ENCODE assay signal across 7 mouse cellular contexts in the genomic region with DNA sequence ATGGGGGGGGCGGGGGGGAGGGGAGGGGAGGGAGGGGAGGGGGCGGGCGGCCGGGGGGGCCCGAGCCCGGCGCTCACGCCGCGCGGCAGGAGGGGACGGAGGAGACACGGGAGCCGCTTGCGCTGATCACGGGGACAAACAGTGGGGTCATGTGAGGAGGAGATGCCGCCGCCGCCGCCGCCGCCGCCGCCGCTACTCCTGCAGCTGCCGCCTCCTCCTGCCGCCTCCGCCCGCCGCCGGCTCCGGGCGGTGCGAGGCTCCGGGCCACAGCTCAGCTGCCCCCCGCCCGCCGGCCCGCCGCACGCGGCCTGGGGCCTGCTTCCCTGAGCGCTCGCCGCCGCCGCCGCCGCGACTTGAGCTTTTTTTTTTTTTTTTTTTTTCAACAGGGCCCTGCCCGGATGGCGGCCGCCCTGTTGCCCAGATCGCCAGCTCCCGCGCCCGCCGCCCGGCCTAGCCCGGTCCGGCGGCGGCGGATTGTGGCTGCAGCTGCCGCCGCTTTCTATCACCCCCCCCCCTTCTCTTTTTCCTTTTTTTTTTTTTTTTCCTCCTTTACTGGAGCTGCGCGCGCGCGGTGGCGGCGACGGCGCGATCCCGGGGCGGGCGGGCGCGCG. TPM values are rescaled to one million over a fixed set of nuclear protein-coding genes. Genes with fewer than 3 reads are reported as not detected.
DNase-seq lines count a peak whose midpoint lies in the region; ATAC-seq lines count a peak whose summit lies in the region.

Usf2 (minus strand) TSS at position 48 of the 611 bp plus-strand sequence.

- peaks cover 20% of the 10 kb centered on the region for H3K4me1 ChIP-seq in hindbrain, embryonic 14.5 days (replicated peaks; ENCODE audit: control insufficient read depth, insufficient read depth, low read length)
- H3K4me1 ChIP-seq in megakaryocyte, embryonic 14.5 days = peaks cover 68% of the 10 kb centered on the region

- peak within 1 kb of the TSS; percentile 98 for H3K4me3 ChIP-seq in hindbrain, embryonic 14.5 days (replicated peaks; ENCODE audit: low read length)
- peak within 1 kb of the TSS; percentile 98 for H3K4me3 ChIP-seq in megakaryocyte, embryonic 14.5 days (replicated peaks)

- peak within 1 kb of the TSS; percentile 79 for H3K4me2 ChIP-seq in hindbrain, embryonic 14.5 days (replicated peaks)

- H3K27me3 ChIP-seq in hindbrain, embryonic 14.5 days (ENCODE audit: control insufficient read depth, insufficient read depth, low read length) = no peaks in the 10 kb centered on the region
- no peaks in the 10 kb centered on the region for H3K27me3 ChIP-seq in megakaryocyte, embryonic 14.5 days (replicated peaks)

- 0% methylated on average over 16 of the region's 82 CpGs for WGBS in hindbrain, embryonic 14.5 days

- ATAC-seq in activated CD4-positive, CD25-positive, alpha-beta regulatory T cell, adult 4 months = peak; percentile 44
- ATAC-seq in hindbrain, embryonic 14.5 days (ENCODE audit: low FRiP score) = peak; percentile 58

- peak within 1 kb of the TSS; percentile 98 for H3K27ac ChIP-seq in hindbrain, embryonic 14.5 days

- H3K9me3 ChIP-seq in hindbrain, embryonic 14.5 days (ENCODE audit: control insufficient read depth, low read length) = no peaks in the 10 kb centered on the region
- no peaks in the 10 kb centered on the region for H3K9me3 ChIP-seq in megakaryocyte, embryonic 14.5 days

- H3K36me3 ChIP-seq in hindbrain, embryonic 14.5 days (replicated peaks; ENCODE audit: control insufficient read depth, insufficient read depth) = peaks cover 38% of the 10 kb centered on the region
- H3K36me3 ChIP-seq in megakaryocyte, embryonic 14.5 days (replicated peaks; ENCODE audit: low read length) = peaks cover 56% of the 10 kb centered on the region

- H3K9ac ChIP-seq in hindbrain, embryonic 14.5 days = peak within 1 kb of the TSS; percentile 97

- DNase-seq in cerebellum, postnatal 25 days = peak; percentile 85 to 91
- DNase-seq in frontal cortex, postnatal 36 days (ENCODE audit: low spot score in 2 of 2) = peak; percentile 72
- DNase-seq in hindbrain, embryonic 14.5 days (ENCODE audit: low spot score) = peak; percentile 80
- peak; percentile 51 to 80 for DNase-seq in left cerebral cortex, adult 8-10 months (ENCODE audit: low spot score in 2 of 2)
- DNase-seq in right cerebral cortex, postnatal 25 days = peak; percentile 83

RNA-seq across cellular contexts. Expression of gene Usf2, which starts in this region (rescaled TPM):
- polyA plus RNA-seq in activated CD4-positive, CD25-positive, alpha-beta regulatory T cell, adult 4 months (2017; shearing (Covaris generic)) = 10 to 100 TPM; 11.9 to 14.2 TPM
- polyA plus RNA-seq in hindbrain, embryonic 14.5 days (2014; fragmentation: Nextera tagmentation; extraction: Ambion mirVana) = 24.9 and 26.5 TPM in 2 replicates
- total RNA-seq in left cerebral cortex, adult 8-10 months (2022) = 100 to 1,000 TPM; 114 to 125 (median 120) TPM
- 122 and 127 TPM in 2 replicates for polyA plus RNA-seq in megakaryocyte, embryonic 14.5 days (2012; ENCODE audit: insufficient read depth, low replicate concordance)

Comparison
In these comparisons a context has a peak if more than half of its experiments do, and no peak if none do; other contexts are left out.
1. Peak in every context shown above with its lines: DNase-seq, ATAC-seq, H3K4me3 ChIP-seq and H3K27ac ChIP-seq.